Mouse (Mus musculus) midbrain, embryonic 11.5 days (tissue): ENCODE data around the gene Ppp2r5c. TPM values are rescaled to one million over a fixed set of nuclear protein-coding genes. Genes with fewer than 3 reads are reported as not detected.

Source experiments
- ATAC-seq: fragments of 200-750 bp; cut with Nextera tagmentation; 2 replicates; pipeline ENCODE4 v1.8.0; 2017; ENCODE audit warnings: moderate TSS enrichment, moderate library complexity; ENCODE audit not compliant: low FRiP score
- DNase-seq: peaks from one replicate; pipeline ENCODE4 v3.0.0; 2015; ENCODE audit warnings: low spot score; ENCODE audit errors: missing footprints
- H3K27ac ChIP-seq: fragments of 300-500 bp; sonication (generic); 2 replicates; pipeline ENCODE4 v1.5.1; 2014; ENCODE audit warnings: low read depth, low read length
- H3K27me3 ChIP-seq: fragments of 300-500 bp; sonication (generic); 2 replicates; pipeline ENCODE4 v1.6.1; 2014; ENCODE audit warnings: mild to moderate bottlenecking, low read length, moderate library complexity, mixed read lengths; ENCODE audit not compliant: control insufficient read depth, insufficient read depth
- H3K36me3 ChIP-seq: fragments of 300-500 bp; sonication (generic); 2 replicates; pipeline ENCODE4 v1.6.1; 2014; ENCODE audit warnings: mild to moderate bottlenecking, low read length, moderate library complexity, mixed read lengths; ENCODE audit not compliant: control insufficient read depth, insufficient read depth
- H3K4me1 ChIP-seq: fragments of 300-500 bp; sonication (generic); 2 replicates; pipeline ENCODE4 v1.6.1; 2014; ENCODE audit warnings: low read length; ENCODE audit not compliant: control insufficient read depth, insufficient read depth
- H3K4me2 ChIP-seq: fragments of 300-500 bp; sonication (generic); 2 replicates; pipeline ENCODE4 v1.6.1; 2014; ENCODE audit warnings: mild to moderate bottlenecking, moderate library complexity
- H3K4me3 ChIP-seq: fragments of 300-500 bp; sonication (generic); 2 replicates; pipeline ENCODE4 v1.5.1; 2014; ENCODE audit warnings: low read depth, low read length
- H3K9ac ChIP-seq: fragments of 300-500 bp; sonication (generic); 2 replicates; pipeline ENCODE4 v1.6.1; 2014; ENCODE audit warnings: low read length
- H3K9me3 ChIP-seq: fragments of 300-500 bp; sonication (generic); 2 replicates; pipeline ENCODE4 v1.6.1; 2016; ENCODE audit warnings: low read length; ENCODE audit not compliant: control insufficient read depth
- WGBS: fragments of 180-500 bp; shearing (Covaris S2); extraction: QIAGEN DNeasy Blood & Tissue Kit; methylation state at CpG from one replicate; pipeline ENCODE4 v1.1.7; 2014; 5-methylcytosine and 5-hydroxymethylcytosine counted together
- polyA plus RNA-seq: library from polyadenylated mRNA; unstranded; fragments of >200 nt; fragmentation: Nextera tagmentation; extraction: Ambion mirVana; gene quantifications from 2 replicates; pipeline ENCODE4 v1.2.1, GENCODE M21; 2014

Gene Ppp2r5c
- polyA plus RNA-seq, 1 experiment from 2014 or later = 175 TPM

DNA sequence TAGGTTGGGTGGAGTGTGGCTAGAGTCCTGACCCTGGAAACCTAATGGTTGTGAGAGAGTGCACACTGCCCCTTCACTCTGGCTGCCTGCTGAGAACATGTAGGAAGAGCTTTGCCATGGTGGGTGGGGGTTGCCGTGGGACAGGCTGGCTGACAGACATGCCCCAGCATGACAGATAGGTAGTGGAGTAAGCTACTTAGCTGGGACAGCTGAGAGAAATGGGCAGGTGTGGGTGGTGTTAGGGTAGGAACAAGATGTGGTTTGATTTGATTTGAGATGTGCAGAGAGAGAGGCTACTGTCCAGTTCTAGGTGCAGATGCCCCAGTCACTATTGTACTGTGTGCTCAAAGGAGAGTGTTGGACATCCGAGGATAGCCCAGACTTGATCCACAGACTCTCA, 86.2 kb downstream of the Ppp2r5c start:
- no peaks in the 10 kb centered on the region for H3K9me3 ChIP-seq
- no peaks in the 10 kb centered on the region for H3K36me3 ChIP-seq
- no peak overlapping the region for H3K9ac ChIP-seq
- no peaks in the 10 kb centered on the region for H3K27me3 ChIP-seq
- no peak overlapping the region for H3K4me3 ChIP-seq
- H3K27ac ChIP-seq = no peak overlapping the region
- no peaks in the 10 kb centered on the region for H3K4me1 ChIP-seq
- H3K4me2 ChIP-seq = no peak overlapping the region
- no peak for ATAC-seq
- no peak for DNase-seq
- WGBS = 87% methylated on average over 2 of the region's 2 CpGs

DNA sequence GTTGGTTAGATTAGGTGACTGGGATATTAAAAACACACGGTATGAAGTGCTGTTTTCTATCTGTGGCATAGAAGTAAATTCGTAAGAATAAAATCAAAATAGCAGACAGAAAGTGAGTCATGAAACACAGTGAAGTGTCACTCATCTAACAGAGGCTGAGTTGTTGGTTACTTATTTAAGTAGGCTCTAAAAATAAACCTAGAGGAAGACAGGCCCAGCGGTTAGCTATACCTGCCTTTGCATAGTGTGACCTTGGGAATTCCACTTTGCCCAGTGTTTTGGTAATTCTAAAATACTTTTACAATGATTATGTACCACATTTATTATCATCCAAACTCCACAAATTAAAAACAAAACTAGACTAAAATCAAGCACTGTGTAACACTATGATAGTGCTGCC, 86.9 kb downstream of the Ppp2r5c start:
- no peaks in the 10 kb centered on the region for H3K9me3 ChIP-seq
- no peaks in the 10 kb centered on the region for H3K27me3 ChIP-seq
- DNase-seq (no peak), ATAC-seq (no peak)
- H3K4me3 ChIP-seq = no peak overlapping the region
- no peak overlapping the region for H3K9ac ChIP-seq
- 93% methylated on average over 3 of the region's 3 CpGs for WGBS
- H3K4me1 ChIP-seq = no peaks in the 10 kb centered on the region
- no peaks in the 10 kb centered on the region for H3K36me3 ChIP-seq
- H3K27ac ChIP-seq = no peak overlapping the region
- H3K4me2 ChIP-seq = no peak overlapping the region

DNA sequence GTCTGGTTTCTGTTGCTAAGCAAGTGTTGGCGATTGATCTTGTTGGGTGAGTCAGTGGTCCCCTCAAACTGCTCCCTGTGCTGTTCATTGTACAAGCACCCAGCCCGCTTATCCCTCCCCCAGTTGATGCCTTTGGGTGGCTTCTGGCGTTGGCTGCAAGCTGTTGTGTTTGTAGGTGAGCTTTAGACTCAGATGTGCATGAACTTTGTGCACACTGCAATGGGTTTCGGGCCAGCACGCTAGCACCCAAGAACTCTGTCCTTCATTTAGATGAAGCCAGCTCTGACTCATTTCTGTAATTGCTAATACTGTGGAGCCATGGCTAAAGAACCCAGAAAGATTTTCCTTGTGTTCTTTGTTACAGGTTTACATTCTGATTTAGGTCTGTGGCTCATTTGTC, 88.4 kb downstream of the Ppp2r5c start:
- Histone ChIP-seq H3K27me3 (no peaks in the 10 kb centered on the region), H3K4me3 (no peak overlapping the region), H3K27ac (no peak overlapping the region), H3K36me3 (no peaks in the 10 kb centered on the region), H3K9me3 (no peaks in the 10 kb centered on the region), H3K4me1 (no peaks in the 10 kb centered on the region), H3K4me2 (no peak overlapping the region), H3K9ac (no peak overlapping the region)
- WGBS = 96% methylated on average over 5 of the region's 5 CpGs
- ATAC-seq (no peak), DNase-seq (no peak)

DNA sequence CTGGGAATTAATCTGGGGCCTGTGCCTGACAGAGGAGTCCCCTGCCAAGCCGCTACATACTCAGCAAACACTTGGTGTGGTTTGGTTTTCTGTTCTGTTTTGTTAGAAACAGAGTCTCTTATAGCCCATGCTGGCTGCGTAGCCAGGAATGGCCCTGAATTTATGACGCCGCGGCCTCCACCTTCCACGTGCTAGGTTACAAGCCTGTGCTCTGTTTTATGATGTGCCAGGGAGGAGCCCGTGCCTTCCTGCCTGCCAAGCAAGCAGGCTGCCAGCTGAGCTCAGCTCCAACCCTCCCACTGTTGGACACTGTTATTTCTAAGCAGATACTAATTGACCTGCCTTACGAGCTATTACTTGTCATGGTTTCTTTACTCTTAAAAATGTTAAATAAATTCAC, 90.8 kb downstream of the Ppp2r5c start:
- no peak overlapping the region for H3K4me3 ChIP-seq
- H3K9me3 ChIP-seq = no peaks in the 10 kb centered on the region
- DNase-seq = no peak
- no peak for ATAC-seq
- no peaks in the 10 kb centered on the region for H3K4me1 ChIP-seq
- no peak overlapping the region for H3K4me2 ChIP-seq
- H3K36me3 ChIP-seq = no peaks in the 10 kb centered on the region
- no peak overlapping the region for H3K9ac ChIP-seq
- WGBS = 97% methylated on average over 8 of the region's 8 CpGs
- no peaks in the 10 kb centered on the region for H3K27me3 ChIP-seq
- H3K27ac ChIP-seq = no peak overlapping the region

DNA sequence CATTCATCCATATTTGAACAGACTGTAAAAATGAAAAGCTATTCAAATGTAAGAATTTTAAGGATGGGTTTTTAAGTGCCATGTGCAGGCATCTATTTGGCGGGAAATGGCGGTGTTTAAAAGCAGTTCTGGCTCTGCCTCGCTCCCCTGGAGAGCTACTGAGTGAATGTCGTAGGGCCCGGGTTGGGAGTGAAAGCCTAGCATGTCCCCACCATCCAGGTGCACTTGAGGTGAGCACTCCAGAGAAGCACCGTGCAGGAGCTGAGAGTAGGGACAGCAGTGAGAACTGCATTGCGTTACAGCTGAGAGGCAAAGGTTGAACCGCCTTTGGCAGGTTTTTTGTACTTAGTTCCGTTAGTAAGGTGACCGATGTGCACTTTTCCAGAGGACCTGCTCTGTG, 92.4 kb downstream of the Ppp2r5c start:
- H3K4me2 ChIP-seq = no peak overlapping the region
- H3K4me3 ChIP-seq = no peak overlapping the region
- no peaks in the 10 kb centered on the region for H3K9me3 ChIP-seq
- H3K27ac ChIP-seq = no peak overlapping the region
- H3K4me1 ChIP-seq = no peaks in the 10 kb centered on the region
- ATAC-seq (no peak), DNase-seq (no peak)
- no peaks in the 10 kb centered on the region for H3K36me3 ChIP-seq
- WGBS = 94% methylated on average over 10 of the region's 10 CpGs
- no peak overlapping the region for H3K9ac ChIP-seq
- no peaks in the 10 kb centered on the region for H3K27me3 ChIP-seq

DNA sequence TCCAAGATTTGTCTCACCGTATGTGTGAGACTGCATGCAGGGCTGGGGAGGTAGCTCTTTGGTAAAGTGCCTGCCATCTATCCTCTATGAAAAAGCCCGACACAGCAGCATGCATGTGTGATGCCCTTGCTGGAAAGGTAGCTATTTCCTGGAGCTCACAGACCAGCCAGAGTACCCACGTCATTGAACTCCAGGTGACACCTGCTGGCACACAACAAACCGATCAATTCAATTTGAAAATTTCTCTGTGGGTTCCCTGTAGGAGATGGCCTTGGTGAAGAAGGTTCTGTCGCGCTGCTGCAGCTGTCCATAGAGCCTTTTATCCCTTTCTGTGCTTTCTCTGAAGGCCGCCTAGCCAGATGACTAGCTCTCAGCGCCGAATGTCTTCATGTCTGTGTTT, 92.9 kb downstream of the Ppp2r5c start:
- H3K4me3 ChIP-seq = no peak overlapping the region
- no peak overlapping the region for H3K9ac ChIP-seq
- no peak overlapping the region for H3K27ac ChIP-seq
- 92% methylated on average over 9 of the region's 9 CpGs for WGBS
- DNase-seq = no peak
- H3K9me3 ChIP-seq = no peaks in the 10 kb centered on the region
- H3K27me3 ChIP-seq = no peaks in the 10 kb centered on the region
- ATAC-seq = no peak
- no peaks in the 10 kb centered on the region for H3K4me1 ChIP-seq
- no peak overlapping the region for H3K4me2 ChIP-seq
- H3K36me3 ChIP-seq = no peaks in the 10 kb centered on the region

DNA sequence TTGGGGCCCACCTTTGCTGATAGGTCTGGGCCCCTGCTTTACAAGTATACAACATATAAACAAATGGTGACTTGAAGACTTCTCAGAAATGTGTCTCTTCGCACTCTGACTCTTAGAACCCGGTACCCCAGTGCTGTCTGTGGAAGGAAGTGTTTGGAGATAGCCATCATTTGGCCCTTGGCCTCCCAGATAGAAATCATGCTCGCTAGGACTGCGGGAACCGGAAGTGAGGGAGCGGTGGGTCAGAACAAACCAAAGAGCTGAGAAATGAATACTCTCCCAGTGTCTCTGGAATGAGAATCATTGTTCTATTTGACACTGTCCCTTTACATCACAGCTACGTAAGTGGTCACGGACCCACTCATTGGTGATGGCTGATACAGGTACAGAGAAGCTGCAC, 93.4 kb downstream of the Ppp2r5c start:
- ATAC-seq = no peak
- H3K9me3 ChIP-seq = no peaks in the 10 kb centered on the region
- no peak overlapping the region for H3K4me3 ChIP-seq
- H3K9ac ChIP-seq = no peak overlapping the region
- H3K36me3 ChIP-seq = no peaks in the 10 kb centered on the region
- no peak overlapping the region for H3K4me2 ChIP-seq
- no peaks in the 10 kb centered on the region for H3K4me1 ChIP-seq
- no peak for DNase-seq
- 94% methylated on average over 8 of the region's 8 CpGs for WGBS
- no peaks in the 10 kb centered on the region for H3K27me3 ChIP-seq
- H3K27ac ChIP-seq = no peak overlapping the region

DNA sequence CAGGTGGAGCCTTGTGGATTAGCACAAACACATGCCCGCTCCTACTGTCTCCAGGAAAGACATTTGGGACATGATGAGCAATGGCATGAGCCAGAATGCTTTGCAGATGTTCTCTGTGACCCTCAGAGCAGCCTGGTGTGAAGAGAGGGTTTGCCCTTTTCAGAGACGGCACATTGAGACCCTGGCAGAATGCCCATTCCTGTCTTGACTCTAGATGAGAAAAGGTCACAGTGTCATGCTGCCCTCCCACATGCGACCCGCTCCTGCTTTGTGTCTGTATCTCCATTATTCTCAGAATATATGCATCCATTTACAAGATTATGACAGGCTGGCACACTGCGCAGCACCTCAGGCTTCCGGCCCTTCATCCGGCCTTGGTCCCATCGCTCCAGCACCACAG, 94.1 kb downstream of the Ppp2r5c start:
- ATAC-seq (no peak), DNase-seq (no peak)
- Histone ChIP-seq H3K4me2 (no peak overlapping the region), H3K4me1 (no peaks in the 10 kb centered on the region), H3K27me3 (no peaks in the 10 kb centered on the region), H3K36me3 (no peaks in the 10 kb centered on the region), H3K9ac (no peak overlapping the region), H3K27ac (no peak overlapping the region), H3K4me3 (no peak overlapping the region), H3K9me3 (no peaks in the 10 kb centered on the region)
- WGBS = 89% methylated on average over 8 of the region's 8 CpGs

DNA sequence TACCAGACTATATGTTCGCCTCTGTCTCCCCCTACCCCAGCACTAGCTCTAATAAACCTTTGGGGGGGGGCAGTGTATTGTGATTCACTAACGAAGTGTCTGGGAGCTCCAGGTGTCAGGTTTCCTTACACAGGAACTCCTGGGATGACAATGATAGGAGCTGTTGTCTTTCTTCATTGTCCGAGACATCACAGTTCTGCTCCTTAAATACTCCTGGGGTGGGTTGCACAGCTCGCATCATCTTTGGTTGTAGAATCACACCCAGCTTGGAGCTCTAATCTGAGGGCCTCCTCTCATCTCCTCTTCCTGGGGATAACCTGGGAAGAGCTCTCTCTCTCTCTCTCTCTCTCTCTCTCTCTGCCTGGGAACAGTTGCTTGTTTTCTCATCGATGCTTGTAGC, 94.6 kb downstream of the Ppp2r5c start:
- Histone ChIP-seq H3K4me3 (no peak overlapping the region), H3K27ac (no peak overlapping the region), H3K4me1 (no peaks in the 10 kb centered on the region), H3K27me3 (no peaks in the 10 kb centered on the region), H3K9ac (no peak overlapping the region), H3K36me3 (no peaks in the 10 kb centered on the region), H3K4me2 (no peak overlapping the region), H3K9me3 (no peaks in the 10 kb centered on the region)
- WGBS = 79% methylated on average over 5 of the region's 5 CpGs
- DNase-seq = no peak
- ATAC-seq = no peak
